9 mouse cellular contexts compared by ENCODE assay signal in genomic region chr5:136869451-136870114, GRCm38 (mm10). TPM values are rescaled to one million over a fixed set of nuclear protein-coding genes. Genes with fewer than 3 reads are reported as not detected.
DNase-seq lines count a peak whose midpoint lies in the region; ATAC-seq and TF ChIP-seq lines count a peak whose summit lies in the region.
"Had no signal": no experiment of that assay in that cellular context is flagged by ENCODE, and none has a peak within 500 bp of the region (broad histone marks: within the 10 kb centered on the region; RNA-seq: fewer than 3 reads in every experiment).

No protein-coding gene starts in this region.

- no peaks in the 10 kb centered on the region for H3K79me2 ChIP-seq in C2C12 (ENCODE audit: control insufficient read depth, insufficient read depth)

- H3K27ac ChIP-seq in heart, embryonic 11.5 days (ENCODE audit: low read depth, low read length) = no peak overlapping the region
- 0 out of 2 replicates have a peak overlapping the region, but pooled peaks have one; percentile 9 for H3K27ac ChIP-seq in neural tube, embryonic 13.5 days (replicated peaks)
- no peak overlapping the region for H3K27ac ChIP-seq in lung, postnatal 0 days (ENCODE audit: low read length)

- intact Hi-C loops in heart, postnatal 25 days (cut with DNase I) = no loop called here

- 0 out of 2 replicates have a peak, but pooled peaks have one; percentile 42 for ATAC-seq in heart, embryonic 11.5 days (replicated peaks; ENCODE audit: insufficient number of reproducible peaks, low FRiP score, low TSS enrichment)
- ATAC-seq in neural tube, embryonic 13.5 days (ENCODE audit: low read depth) = no peak
- no peak for ATAC-seq in erythroblast, adult 5-6 weeks (replicated peaks; ENCODE audit: low FRiP score, poor library complexity, severe bottlenecking)
- ATAC-seq in lung, postnatal 0 days = no peak

- no peak for TF ChIP-seq EP300 in lung, postnatal 0 days (IDR thresholded peaks at IDR 0.05)

- H3K4me3 ChIP-seq in heart, embryonic 11.5 days (ENCODE audit: low read depth, low read length) = no peak overlapping the region
- H3K4me3 ChIP-seq in C2C12 (ENCODE audit: insufficient read depth, poor library complexity, severe bottlenecking) = no peak overlapping the region
- no peak overlapping the region for H3K4me3 ChIP-seq in neural tube, embryonic 13.5 days
- no peak overlapping the region for H3K4me3 ChIP-seq in lung, postnatal 0 days (ENCODE audit: low read depth, low read length)

- no peak overlapping the region for H3K4me2 ChIP-seq in heart, embryonic 11.5 days
- H3K4me2 ChIP-seq in neural tube, embryonic 13.5 days = no peak overlapping the region
- no peak overlapping the region for H3K4me2 ChIP-seq in lung, postnatal 0 days (replicated peaks; ENCODE audit: low read depth, low read length)

- H3K9me3 ChIP-seq in heart, embryonic 11.5 days (replicated peaks; ENCODE audit: control insufficient read depth, low read length) = no peaks in the 10 kb centered on the region
- no peaks in the 10 kb centered on the region for H3K9me3 ChIP-seq in neural tube, embryonic 13.5 days
- no peaks in the 10 kb centered on the region for H3K9me3 ChIP-seq in lung, postnatal 0 days (ENCODE audit: low read length)

- DNase-seq in heart, postnatal 25 days (ENCODE audit: low spot score) = no peak
- peak; percentile 71 for DNase-seq in forelimb bud, embryonic 11.5 days (ENCODE audit: low read depth, low spot score)
- no peak for DNase-seq in layer of hippocampus, adult 9-10 months (ENCODE audit: low spot score)
- no peak for DNase-seq in lung, postnatal 0 days (ENCODE audit: low spot score)
- DNase-seq: kidney, postnatal 10 days had no signal

- 48% methylated on average over 10 of the region's 10 CpGs for WGBS in heart, embryonic 11.5 days (ENCODE audit: insufficient replicate concordance)
- WGBS in neural tube, embryonic 13.5 days = 56% methylated on average over 10 of the region's 10 CpGs
- 56% methylated on average over 10 of the region's 10 CpGs for WGBS in lung, postnatal 0 days

- H3K4me1 ChIP-seq in heart, embryonic 11.5 days (ENCODE audit: control insufficient read depth, insufficient read depth, low read length) = 0 out of 2 replicates have a peak, but pooled peaks cover 4% of the 10 kb centered on the region
- 0 out of 2 replicates have a peak, but pooled peaks cover 4% of the 10 kb centered on the region for H3K4me1 ChIP-seq in neural tube, embryonic 13.5 days (replicated peaks)
- no peaks in the 10 kb centered on the region for H3K4me1 ChIP-seq in lung, postnatal 0 days (ENCODE audit: insufficient read depth, low read depth, low read length)

- no peaks in the 10 kb centered on the region for H3K27me3 ChIP-seq in heart, embryonic 11.5 days (ENCODE audit: control insufficient read depth, insufficient read depth, low read length)
- H3K27me3 ChIP-seq in C2C12 (ENCODE audit: control insufficient read depth, insufficient read depth, insufficient read length) = no peaks in the 10 kb centered on the region
- no peaks in the 10 kb centered on the region for H3K27me3 ChIP-seq in neural tube, embryonic 13.5 days
- H3K27me3 ChIP-seq in lung, postnatal 0 days (replicated peaks; ENCODE audit: insufficient read depth, low read length) = no peaks in the 10 kb centered on the region

- H3K9ac ChIP-seq in heart, embryonic 11.5 days (ENCODE audit: low read depth, low read length) = no peak overlapping the region
- H3K9ac ChIP-seq in neural tube, embryonic 13.5 days = no peak overlapping the region
- no peak overlapping the region for H3K9ac ChIP-seq in lung, postnatal 0 days (replicated peaks; ENCODE audit: low read depth)

- no peaks in the 10 kb centered on the region for H3K36me3 ChIP-seq in heart, embryonic 11.5 days (ENCODE audit: control insufficient read depth, insufficient read depth, low read length)
- H3K36me3 ChIP-seq in C2C12 (ENCODE audit: control insufficient read depth, insufficient read depth) = no peaks in the 10 kb centered on the region
- no peaks in the 10 kb centered on the region for H3K36me3 ChIP-seq in neural tube, embryonic 13.5 days
- H3K36me3 ChIP-seq in lung, postnatal 0 days (ENCODE audit: insufficient read depth, low read length) = no peaks in the 10 kb centered on the region

- no peaks in the 10 kb centered on the region for H3K79me3 ChIP-seq in C2C12 (ENCODE audit: low read depth)

- H3ac ChIP-seq in C2C12 (ENCODE audit: control insufficient read depth, insufficient read length, low read depth) = no peak overlapping the region

- TF ChIP-seq CTCF in C2C12 (IDR thresholded peaks at IDR 0.05; ENCODE audit: control insufficient read depth, insufficient read depth, insufficient read length) = no peak
- no peak for TF ChIP-seq CTCF in lung, postnatal 0 days (IDR thresholded peaks at IDR 0.05)

TF ChIP-seq in C2C12, 6 proteins besides CTCF, POLR2A, EP300 and RAD21:
- TF ChIP-seq CEBPB (IDR thresholded peaks at IDR 0.05; ENCODE audit: low read depth) (no peak), MYOD1 (IDR thresholded peaks at IDR 0.05; ENCODE audit: control insufficient read depth, insufficient read length, low read depth) (peak; percentile 75), FOSL1 (IDR thresholded peaks at IDR 0.05; ENCODE audit: insufficient read depth, low read length, poor library complexity, severe bottlenecking) (no peak), USF1 (IDR thresholded peaks at IDR 0.05; ENCODE audit: low read depth) (no peak), MAX (IDR thresholded peaks at IDR 0.05) (no peak), MYOG (IDR thresholded peaks at IDR 0.05; ENCODE audit: control insufficient read depth, extremely low read depth, insufficient read length) (no peak)

RNA-seq across cellular contexts. Expression of gene Col26a1, which starts 13.4 kb away (rescaled TPM):
- polyA plus RNA-seq in heart, embryonic 11.5 days (2014; fragmentation: Nextera tagmentation; extraction: Ambion mirVana) = 13.3 and 16.3 TPM in 2 replicates
- total RNA-seq in heart, postnatal 25 days (2021) = 1 to 10 TPM; 2.7 to 2.8 TPM
- 0.11 TPM for polyA plus RNA-seq in C2C12 (2012; fragmentation: generic; extraction: Trizol)
- 45.3 and 47.2 TPM in 2 replicates for polyA plus RNA-seq in neural tube, embryonic 13.5 days (2015; fragmentation: Nextera tagmentation; extraction: Ambion mirVana)
- total RNA-seq in erythroblast, adult 5-6 weeks (2015; ENCODE audit: low replicate concordance) = not detected in 2 replicates
- not detected in 2 replicates for total RNA-seq in erythroblast, adult 5-6 weeks (2017; ENCODE audit: low replicate concordance)
- polyA plus RNA-seq in lung, postnatal 0 days (2015; fragmentation: Nextera tagmentation; extraction: Ambion mirVana) = 1.6 and 2.2 TPM in 2 replicates

RNA-seq across cellular contexts. Expression of gene Ift22, which starts 38.4 kb away (rescaled TPM):
- 41.4 and 45.5 TPM in 2 replicates for polyA plus RNA-seq in heart, embryonic 11.5 days (2014; fragmentation: Nextera tagmentation; extraction: Ambion mirVana)
- 1 to 10 TPM; 8.8 to 8.9 TPM for total RNA-seq in heart, postnatal 25 days (2021)
- polyA plus RNA-seq in C2C12 (2012; fragmentation: generic; extraction: Trizol) = 21.6 TPM
- polyA plus RNA-seq in neural tube, embryonic 13.5 days (2015; fragmentation: Nextera tagmentation; extraction: Ambion mirVana) = 112 and 124 TPM in 2 replicates
- 1.7 and 4.8 TPM in 2 replicates for total RNA-seq in erythroblast, adult 5-6 weeks (2015; ENCODE audit: low replicate concordance)
- total RNA-seq in erythroblast, adult 5-6 weeks (2017; ENCODE audit: low replicate concordance) = 0.28 and 1.3 TPM in 2 replicates
- 41.9 and 53.5 TPM in 2 replicates for polyA plus RNA-seq in lung, postnatal 0 days (2015; fragmentation: Nextera tagmentation; extraction: Ambion mirVana)
